Mouse (Mus musculus): ENCODE measurements around the gene Rcor1.

- TF ChIP-seq CTCF (IDR thresholded peaks at IDR 0.05; ENCODE audit: low read depth) (no peak), EP300 (IDR thresholded peaks at IDR 0.05; ENCODE audit: low read depth) (no peak)
Observed at GRCm38 (mm10) chr12:111018068-111018467, 21.1 kb upstream of the Rcor1 start.

Measured in liver, postnatal 0 days (tissue).